Mouse (Mus musculus) thymus, adult 2 months (tissue): ENCODE data around the gene Nek2. TPM values are rescaled to one million over a fixed set of nuclear protein-coding genes. Genes with fewer than 3 reads are reported as not detected.

Source experiments
- DNase-seq: peaks from one replicate; pipeline ENCODE4 v3.0.0; 2021
- H3K27ac ChIP-seq: fragments of 200-500 bp; 2 replicates; pipeline ENCODE4 v1.5.1; 2012; ENCODE audit warnings: low read length, control low read depth; ENCODE audit not compliant: control insufficient read depth, insufficient read depth
- H3K27me3 ChIP-seq: fragments of 200-500 bp; 2 replicates; pipeline ENCODE4 v1.6.1; 2012; ENCODE audit warnings: mild to moderate bottlenecking, low read length, moderate library complexity, mixed read lengths; ENCODE audit not compliant: control insufficient read depth, insufficient read depth
- H3K36me3 ChIP-seq: fragments of 200-500 bp; 2 replicates; pipeline ENCODE4 v1.6.1; 2012; ENCODE audit warnings: mild to moderate bottlenecking, low read length, moderate library complexity; ENCODE audit not compliant: control insufficient read depth, insufficient read depth
- H3K4me1 ChIP-seq: fragments of 200-500 bp; replicated peaks from 2 replicates; pipeline ENCODE4 v1.6.1; 2012; ENCODE audit warnings: low read length; ENCODE audit not compliant: control insufficient read depth, insufficient read depth
- H3K4me3 ChIP-seq: fragments of 200-500 bp; 2 replicates; pipeline ENCODE4 v1.5.1; 2012; ENCODE audit warnings: mild to moderate bottlenecking, low read length, control low read depth, moderate library complexity; ENCODE audit not compliant: control insufficient read depth, insufficient read depth
- CTCF ChIP-seq: fragments of 200-500 bp; IDR thresholded peaks from 2 replicates; pipeline ENCODE4 v1.5.1; 2012; ENCODE audit warnings: mild to moderate bottlenecking, control low read depth, low read length, moderate library complexity, borderline replicate concordance; ENCODE audit not compliant: control insufficient read depth, poor library complexity, insufficient read depth; ENCODE audit errors: extremely low read depth
- POLR2A ChIP-seq: fragments of 200-500 bp; IDR thresholded peaks from 2 replicates; pipeline ENCODE4 v1.6.1; 2012; ENCODE audit warnings: mild to moderate bottlenecking, low read length, control low read depth, moderate library complexity; ENCODE audit not compliant: control insufficient read depth, poor library complexity, insufficient read depth; ENCODE audit errors: extremely low read depth
- WGBS: fragments of 180-500 bp; shearing (Covaris S2); methylation state at CpG from one replicate; pipeline ENCODE4 v1.1.7; 2018; 5-methylcytosine and 5-hydroxymethylcytosine counted together
- polyA plus RNA-seq: library from polyadenylated mRNA; depleted of rRNA; stranded (reverse); fragments of >200 nt; gene quantifications from 2 replicates; pipeline ENCODE4 v1.2.3, GENCODE M21; 2012

Nek2 gene
- polyA plus RNA-seq, 1 experiment = 14.9 TPM

DNA sequence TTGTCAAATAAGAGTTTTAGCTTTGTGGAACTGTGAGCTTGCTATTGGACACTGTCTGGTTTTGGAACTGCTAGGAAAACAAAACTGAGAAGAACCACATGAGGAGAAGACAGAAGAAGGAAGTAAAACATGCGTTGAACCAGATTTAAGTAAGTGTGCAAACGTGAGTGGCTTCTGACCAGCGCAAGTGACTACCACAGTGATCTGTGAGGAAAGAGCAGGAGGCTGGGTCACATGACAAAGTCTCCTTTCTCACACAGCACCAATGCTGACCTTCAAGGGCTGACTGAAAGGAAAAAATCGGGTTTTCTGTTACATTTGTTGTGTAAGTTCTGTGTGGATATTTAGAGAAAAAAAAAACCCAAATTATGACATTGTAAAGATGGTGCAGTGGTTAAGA lies 28.3 kb downstream of the Nek2 start:
- DNase-seq = no peak
- Histone ChIP-seq H3K4me1 (no peaks in the 10 kb centered on the region), H3K4me3 (no peak overlapping the region), H3K27me3 (no peaks in the 10 kb centered on the region), H3K36me3 (no peaks in the 10 kb centered on the region), H3K27ac (no peak overlapping the region)
- 19% methylated on average over 4 of the region's 4 CpGs for WGBS
- TF ChIP-seq POLR2A (no peak), CTCF (no peak)

DNA sequence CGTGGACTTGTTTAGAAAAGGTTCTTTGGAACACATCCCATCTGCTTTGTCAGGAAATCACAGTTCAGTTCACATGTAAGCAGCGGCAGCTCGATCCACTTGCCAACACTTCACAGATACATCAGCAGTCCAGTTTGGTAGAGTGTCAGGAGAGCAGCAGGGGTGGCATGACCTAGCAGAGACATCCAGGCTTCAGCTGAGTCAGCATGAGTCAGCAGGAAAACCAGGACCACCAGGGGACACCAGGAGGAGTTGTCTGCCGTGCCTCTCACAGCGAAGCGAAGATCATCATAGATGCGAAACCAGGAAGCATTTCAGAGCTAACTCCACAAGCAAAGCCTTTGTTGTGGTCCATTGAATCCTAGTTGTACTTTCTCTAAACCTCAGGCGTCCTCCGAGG lies 32.2 kb downstream of the Nek2 start:
- no peaks in the 10 kb centered on the region for H3K27me3 ChIP-seq
- WGBS = 34% methylated on average over 9 of the region's 9 CpGs
- H3K27ac ChIP-seq = no peak overlapping the region
- H3K36me3 ChIP-seq = no peaks in the 10 kb centered on the region
- H3K4me3 ChIP-seq = no peak overlapping the region
- no peaks in the 10 kb centered on the region for H3K4me1 ChIP-seq
- TF ChIP-seq CTCF (no peak), POLR2A (no peak)
- no peak for DNase-seq

DNA sequence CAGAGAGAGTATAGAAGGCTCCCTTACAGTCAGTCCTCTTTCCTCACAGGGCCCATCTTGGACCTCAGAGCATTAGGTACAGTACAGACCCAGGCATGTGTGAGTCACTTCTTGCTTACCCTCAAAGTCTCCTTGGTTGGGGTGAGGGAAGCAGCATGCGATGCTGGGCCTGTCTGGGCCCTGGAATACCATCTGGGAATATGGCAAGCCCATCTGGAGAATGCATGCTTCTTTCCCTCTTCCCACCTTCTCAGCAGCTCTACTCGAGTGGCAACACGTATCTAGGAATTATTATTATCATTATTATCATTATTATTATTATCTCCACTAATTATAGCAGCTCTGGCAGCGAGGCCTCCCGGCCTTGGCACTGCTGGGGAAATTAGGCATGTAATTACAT lies 33.5 kb downstream of the Nek2 start:
- WGBS = 86% methylated on average over 5 of the region's 5 CpGs
- no peaks in the 10 kb centered on the region for H3K27me3 ChIP-seq
- H3K4me1 ChIP-seq = no peaks in the 10 kb centered on the region
- no peaks in the 10 kb centered on the region for H3K36me3 ChIP-seq
- DNase-seq = no peak
- TF ChIP-seq POLR2A (no peak), CTCF (no peak)
- H3K4me3 ChIP-seq = no peak overlapping the region
- H3K27ac ChIP-seq = no peak overlapping the region

DNA sequence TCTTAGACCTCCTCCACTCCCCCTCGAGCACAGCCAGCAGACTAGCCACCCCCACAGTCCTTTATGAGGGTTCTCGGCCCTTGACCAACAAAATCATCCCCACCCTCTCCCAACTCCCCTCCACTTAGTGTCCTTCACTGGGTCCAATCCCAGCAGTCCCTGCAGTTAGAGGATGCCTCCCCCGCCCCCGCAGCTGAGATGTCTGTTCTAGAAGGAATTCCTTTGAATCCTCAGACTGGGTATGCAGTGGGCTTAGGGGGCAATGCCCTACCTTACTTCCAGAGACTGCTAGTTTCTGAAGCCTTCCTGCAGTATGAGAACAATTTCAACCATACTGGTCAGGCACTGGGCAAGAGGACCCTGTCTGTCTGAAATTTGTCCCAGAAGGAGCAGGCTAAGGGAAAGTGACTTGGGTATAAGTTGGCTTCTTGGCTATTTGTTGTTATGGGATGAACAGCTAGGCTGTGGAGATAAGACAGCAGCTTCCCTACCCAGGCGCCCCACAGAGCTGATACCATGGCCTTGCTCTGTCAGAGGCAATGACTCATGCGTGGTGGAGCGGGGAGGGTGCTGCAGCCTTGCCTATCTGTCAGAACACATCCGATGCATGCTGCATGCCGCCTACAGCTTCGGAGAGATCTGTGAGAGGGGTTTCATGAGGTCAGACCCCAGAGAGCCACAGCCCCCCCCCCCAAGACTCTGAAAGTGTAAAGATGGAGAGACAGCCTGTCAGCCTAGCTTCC lies 34.1 kb downstream of the Nek2 start:
- 87% methylated on average over 10 of the region's 10 CpGs for whole genome bisulfite sequencing
- Histone ChIP-seq H3K27me3 (no peaks in the 10 kb centered on the region), H3K36me3 (no peaks in the 10 kb centered on the region), H3K4me3 (no peak overlapping the region), H3K4me1 (no peaks in the 10 kb centered on the region), H3K27ac (no peak overlapping the region)
- no peak for TF ChIP-seq POLR2A
- no peak for TF ChIP-seq CTCF
- DNase-seq = no peak

DNA sequence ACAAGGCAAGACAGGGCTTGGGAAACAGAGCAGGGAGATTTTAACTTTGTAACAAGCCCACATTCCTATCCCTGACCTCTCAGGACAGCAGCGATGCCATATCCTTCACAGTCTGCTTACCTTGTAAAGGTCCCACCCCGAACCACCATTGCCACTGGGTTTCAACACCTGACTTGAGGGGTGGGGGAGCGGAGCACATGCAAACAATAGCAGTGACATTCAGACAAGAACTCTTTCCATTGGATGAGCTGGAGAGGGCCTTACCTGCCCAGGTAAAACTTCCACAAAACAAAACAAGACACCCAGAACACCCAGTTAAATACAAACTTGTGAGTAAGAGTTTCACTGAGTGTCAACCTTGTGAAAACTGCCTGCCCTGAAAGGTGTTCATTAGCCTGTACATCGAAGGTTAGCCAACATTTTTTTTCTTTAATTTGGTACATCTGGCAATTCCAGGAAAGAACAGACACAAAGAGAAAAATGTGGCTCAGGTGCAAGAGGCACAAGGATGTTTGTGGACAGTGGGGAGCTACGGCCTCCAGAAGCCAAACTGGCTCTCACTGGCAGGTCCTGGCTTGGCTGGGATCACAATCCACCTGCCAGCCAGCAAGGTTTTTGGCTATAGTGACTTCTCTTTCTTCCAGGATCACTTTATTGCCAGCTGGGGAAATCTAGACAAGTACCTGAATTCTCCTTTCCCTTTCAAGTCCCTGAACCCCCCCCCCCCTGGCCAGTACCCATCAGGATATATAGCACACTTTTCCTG lies 35.8 kb downstream of the Nek2 start:
- no peaks in the 10 kb centered on the region for H3K27me3 ChIP-seq
- WGBS = 91% methylated on average over 5 of the region's 5 CpGs
- no peaks in the 10 kb centered on the region for H3K36me3 ChIP-seq
- no peak for DNase-seq
- no peak overlapping the region for H3K4me3 ChIP-seq
- no peak overlapping the region for H3K27ac ChIP-seq
- H3K4me1 ChIP-seq = no peaks in the 10 kb centered on the region
- TF ChIP-seq CTCF = no peak
- TF ChIP-seq POLR2A = no peak

DNA sequence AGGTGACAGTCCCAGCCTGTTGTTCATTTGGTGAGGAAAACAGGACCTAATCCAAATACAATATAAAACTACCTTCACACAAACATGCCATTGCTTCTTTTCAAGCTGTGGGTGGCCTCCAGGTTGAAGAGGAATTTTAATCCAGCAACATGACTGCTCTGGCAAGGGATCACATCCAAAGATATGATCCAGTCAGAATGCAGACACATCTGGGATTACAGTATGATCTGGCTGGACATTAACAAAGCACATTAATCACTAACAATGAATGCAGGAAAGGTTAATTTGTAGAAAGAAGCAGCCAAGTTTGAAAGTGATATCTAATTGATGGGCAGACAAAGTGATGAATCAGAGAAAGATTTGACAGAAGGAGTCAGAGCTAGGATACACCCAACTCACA lies 36.9 kb downstream of the Nek2 start:
- TF ChIP-seq CTCF (no peak), POLR2A (no peak)
- no peaks in the 10 kb centered on the region for H3K36me3 ChIP-seq
- H3K4me1 ChIP-seq = no peaks in the 10 kb centered on the region
- no peak for DNase-seq
- no peaks in the 10 kb centered on the region for H3K27me3 ChIP-seq
- H3K27ac ChIP-seq = no peak overlapping the region
- H3K4me3 ChIP-seq = no peak overlapping the region
